Mouse (Mus musculus): ENCODE measurements around the gene Cdk11b. TPM values are rescaled to one million over a fixed set of nuclear protein-coding genes. Genes with fewer than 3 reads are reported as not detected.

Gene Cdk11b
- total and polyA plus RNA-seq, 3 experiments, result 15.6 to 82.0 (median 26.6) TPM

DNA sequence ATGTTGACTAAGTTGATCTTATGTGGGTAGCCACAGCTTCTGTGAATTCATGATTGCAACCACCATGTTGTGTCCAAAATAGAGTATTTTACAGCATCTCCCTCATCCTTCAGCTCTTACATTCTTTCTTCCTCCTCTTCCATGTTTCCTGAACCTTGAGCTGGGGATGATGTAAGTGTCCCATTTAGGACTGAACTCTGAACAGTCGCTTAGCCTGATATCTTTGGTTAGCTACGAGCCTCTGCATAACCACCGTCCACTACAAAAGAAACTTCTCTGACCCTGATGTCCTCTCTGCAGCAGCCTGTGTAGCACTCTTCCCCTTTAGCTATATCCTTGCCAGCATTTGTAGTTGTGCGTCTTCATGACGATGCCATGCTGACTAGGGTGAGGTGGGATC, 21.1 kb downstream of the Cdk11b start:
- dilution Hi-C loops (cut with MboI; ENCODE audit: extremely low pct_ligation_motif_present, extremely low pct_unique_long_range_greater_than_20kb, low sequenced_read_pairs), result no loop called here
- H3K27ac ChIP-seq (ENCODE audit: insufficient read depth, low read depth), result no peak overlapping the region
- peaks cover 73 to 86% of the 10 kb centered on the region in 2 experiments for H3K36me3 ChIP-seq (replicated peaks in 1 of 2; ENCODE audit: control insufficient read depth in 1 of 2, insufficient read depth in 1 of 2, low read length in 1 of 2)

DNA sequence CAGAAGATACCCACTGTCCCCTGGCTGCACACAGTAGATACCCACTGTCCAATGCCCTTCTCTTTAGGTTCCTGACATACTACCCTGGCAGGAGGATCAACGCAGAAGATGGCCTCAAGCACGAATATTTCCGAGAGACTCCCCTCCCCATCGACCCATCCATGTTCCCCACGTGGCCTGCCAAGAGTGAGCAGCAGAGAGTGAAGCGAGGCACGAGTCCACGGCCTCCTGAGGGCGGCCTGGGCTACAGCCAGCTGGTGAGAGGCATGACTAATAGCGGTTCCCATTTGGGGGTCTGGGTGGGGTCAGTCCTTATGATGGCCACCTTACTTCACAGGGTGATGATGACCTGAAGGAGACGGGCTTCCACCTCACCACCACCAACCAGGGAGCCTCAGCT, 24.7 kb downstream of the Cdk11b start:
- Histone ChIP-seq H3K27ac (ENCODE audit: insufficient read depth, low read depth) (no peak overlapping the region), H3K4me1 (ENCODE audit: control insufficient read depth in 1 of 2, insufficient read depth in 2 of 2) (no peaks in the 10 kb centered on the region), H3K4me2 (ENCODE audit: insufficient read depth, low read depth, poor library complexity, severe bottlenecking) (no peak overlapping the region), H3K4me3 (replicated peaks in 1 of 3; ENCODE audit: low read depth in 2 of 3, low read length in 2 of 3, poor library complexity in 1 of 3) (no peak overlapping the region), H3K9ac (ENCODE audit: insufficient read depth, low read depth) (no peak overlapping the region), H3K36me3 (replicated peaks in 1 of 2; ENCODE audit: control insufficient read depth in 1 of 2, insufficient read depth in 1 of 2, low read length in 1 of 2) (peaks cover 79 to 89% of the 10 kb centered on the region in 2 experiments), H3K27me3 (replicated peaks) (no peaks in the 10 kb centered on the region), H3K79me2 (replicated peaks; ENCODE audit: control insufficient read depth, extremely low read depth, insufficient read depth, poor library complexity, severe bottlenecking) (no peaks in the 10 kb centered on the region), H3K9me3 (replicated peaks; ENCODE audit: low read length) (no peaks in the 10 kb centered on the region)
- TF ChIP-seq POLR2A (IDR thresholded peaks at IDR 0.05; ENCODE audit: low read depth, low read length) (no peak), NRF1 (IDR thresholded peaks at IDR 0.05; ENCODE audit: low read depth, low read length) (no peak), ZKSCAN1 (IDR thresholded peaks at IDR 0.05; ENCODE audit: borderline replicate concordance, low read depth, low read length) (no peak), EP300 (IDR thresholded peaks at IDR 0.05; ENCODE audit: low read length) (no peak), MAZ (IDR thresholded peaks at IDR 0.05; ENCODE audit: low read depth, low read length) (no peak), CHD1 (IDR thresholded peaks at IDR 0.05; ENCODE audit: low read depth, low read length) (no peak), MEF2A (IDR thresholded peaks at IDR 0.05; ENCODE audit: borderline replicate concordance, low read depth, low read length) (no peak), PAX5 (IDR thresholded peaks at IDR 0.05; ENCODE audit: low read length) (no peak), ZNF384 (IDR thresholded peaks at IDR 0.05; ENCODE audit: low read depth, low read length) (no peak), GABPA (IDR thresholded peaks at IDR 0.05; ENCODE audit: insufficient replicate concordance, low read depth, low read length) (no peak), ZMIZ1 (IDR thresholded peaks at IDR 0.05; ENCODE audit: low read depth, low read length) (no peak), NELFE (IDR thresholded peaks at IDR 0.05; ENCODE audit: low read depth, low read length) (no peak), RCOR1 (conservative IDR thresholded peaks at IDR 0.05; ENCODE audit: low read depth, low read length) (no peak)
- DNase-seq (ENCODE audit: extremely low read depth), result no peak
- in situ Hi-C loops (cut with MboI; ENCODE audit: low pct_ligation_motif_present, low pct_unique_long_range_greater_than_20kb, low sequenced_read_pairs), result no loop called here
- dilution Hi-C loops (cut with MboI; ENCODE audit: extremely low pct_ligation_motif_present, extremely low pct_unique_long_range_greater_than_20kb, low sequenced_read_pairs), result no loop called here

More for the DNA sequence above, 21.1 kb downstream of the Cdk11b start:
- Histone ChIP-seq H3K4me2 (ENCODE audit: insufficient read depth, low read depth, poor library complexity, severe bottlenecking) (no peak overlapping the region), H3K4me3 (replicated peaks in 1 of 3; ENCODE audit: low read depth in 2 of 3, low read length in 2 of 3, poor library complexity in 1 of 3) (no peak overlapping the region), H3K9ac (ENCODE audit: insufficient read depth, low read depth) (no peak overlapping the region), H3K79me2 (replicated peaks; ENCODE audit: control insufficient read depth, extremely low read depth, insufficient read depth, poor library complexity, severe bottlenecking) (no peaks in the 10 kb centered on the region), H3K4me1 (ENCODE audit: control insufficient read depth in 1 of 2, insufficient read depth in 2 of 2) (no peaks in the 10 kb centered on the region), H3K27me3 (replicated peaks) (no peaks in the 10 kb centered on the region), H3K9me3 (replicated peaks; ENCODE audit: low read length) (no peaks in the 10 kb centered on the region)
- DNase-seq (ENCODE audit: extremely low read depth), result no peak
- TF ChIP-seq SIN3A (IDR thresholded peaks at IDR 0.05; ENCODE audit: low read length) (no peak), TCF12 (IDR thresholded peaks at IDR 0.05; ENCODE audit: low read depth, low read length) (no peak), NELFE (IDR thresholded peaks at IDR 0.05; ENCODE audit: low read depth, low read length) (no peak), CTCF (conservative IDR thresholded peaks at IDR 0.05 in 1 of 2, IDR thresholded peaks at IDR 0.05 in 1 of 2; ENCODE audit: low read depth in 2 of 2, low read length in 2 of 2) (no peak), RCOR1 (conservative IDR thresholded peaks at IDR 0.05; ENCODE audit: low read depth, low read length) (no peak), MAX (IDR thresholded peaks at IDR 0.05; ENCODE audit: low read length) (no peak), MYC (IDR thresholded peaks at IDR 0.05; ENCODE audit: low read depth, low read length) (no peak), MAFK (IDR thresholded peaks at IDR 0.05; ENCODE audit: insufficient replicate concordance, low read length) (no peak)
- in situ Hi-C loops (cut with MboI; ENCODE audit: low pct_ligation_motif_present, low pct_unique_long_range_greater_than_20kb, low sequenced_read_pairs), result no loop called here

Data from CH12.LX (cell line).